Mouse (Mus musculus): Measurements from ENCODE around the gene Alg14.

The Alg14 gene

GRCm38 (mm10) chr3:121277009-121277408 is 14.6 kb upstream of the Alg14 start:
- DNase-seq (ENCODE audit: extremely low read depth, insufficient read length, low spot score) = no peak

- DNase-seq (ENCODE audit: extremely low read depth, insufficient read length, low spot score) = no peak
Observed at GRCm38 (mm10) chr3:121277557-121277956, 14.0 kb upstream of the Alg14 start.

DNA sequence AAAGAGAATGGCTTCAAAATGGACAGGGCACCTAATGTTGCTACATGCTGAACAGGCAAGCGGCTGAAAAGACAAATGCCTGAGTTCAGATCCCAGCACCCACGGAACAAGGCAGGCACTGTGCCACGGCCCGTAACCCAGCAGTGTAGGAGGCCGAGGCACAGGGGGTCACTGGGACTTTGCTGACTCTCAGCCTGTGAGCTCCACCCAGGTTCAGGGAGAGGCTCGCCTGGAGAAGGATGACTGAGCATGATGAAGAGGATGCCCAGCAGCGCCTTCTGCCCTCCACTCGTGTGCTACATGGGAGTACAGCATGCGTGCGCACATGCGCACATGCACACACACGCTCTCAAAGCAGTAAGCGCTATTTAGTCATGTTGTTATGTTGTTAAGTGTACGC is 11.9 kb upstream of the Alg14 start:
- DNase-seq (ENCODE audit: extremely low read depth, insufficient read length, low spot score) = no peak

DNA sequence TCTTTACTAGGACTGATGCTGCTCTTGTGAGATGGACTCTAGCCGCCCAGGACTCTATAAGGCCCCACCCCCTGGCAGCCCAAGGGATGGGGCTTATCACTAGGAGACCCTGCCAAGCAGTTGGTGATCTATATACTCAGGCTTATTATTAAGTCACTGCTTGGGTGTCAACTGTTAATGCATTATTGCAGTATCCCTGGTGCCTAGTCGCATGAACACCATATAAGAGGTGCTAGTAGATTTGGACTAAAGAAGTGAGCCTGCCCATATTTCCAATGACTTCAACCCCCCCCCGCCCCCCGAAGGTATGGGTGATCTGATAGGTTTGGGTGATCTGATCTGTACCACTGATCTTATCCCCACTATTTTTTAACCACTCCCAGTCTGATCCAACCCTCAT is 8.6 kb upstream of the Alg14 start, which contains the start of gene Tmem56:
TSS of gene Tmem56 (minus strand) at position 101 of the 400 bp plus-strand sequence.
- no peak for DNase-seq (ENCODE audit: extremely low read depth, insufficient read length, low spot score)

DNA sequence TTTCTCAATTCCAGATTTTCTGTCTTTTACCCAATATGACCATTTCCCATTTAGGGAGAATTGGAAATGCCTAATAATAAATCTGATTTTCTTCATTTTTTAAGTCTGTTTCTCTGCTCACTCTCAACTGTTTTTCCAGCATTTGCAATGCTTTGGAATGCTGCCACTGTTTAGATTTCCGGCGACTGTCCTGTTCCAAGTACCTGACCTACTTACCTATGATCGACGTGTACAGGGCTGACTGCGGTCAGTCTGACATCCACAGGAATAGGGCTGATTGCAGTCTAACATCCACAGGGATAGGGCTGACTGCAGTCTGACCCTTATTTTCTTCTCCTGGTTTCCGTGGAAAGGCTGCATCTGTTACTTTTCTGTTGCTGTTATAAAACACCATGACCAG is 6.4 kb upstream of the Alg14 start:
- DNase-seq (ENCODE audit: extremely low read depth, insufficient read length, low spot score) = no peak

DNA sequence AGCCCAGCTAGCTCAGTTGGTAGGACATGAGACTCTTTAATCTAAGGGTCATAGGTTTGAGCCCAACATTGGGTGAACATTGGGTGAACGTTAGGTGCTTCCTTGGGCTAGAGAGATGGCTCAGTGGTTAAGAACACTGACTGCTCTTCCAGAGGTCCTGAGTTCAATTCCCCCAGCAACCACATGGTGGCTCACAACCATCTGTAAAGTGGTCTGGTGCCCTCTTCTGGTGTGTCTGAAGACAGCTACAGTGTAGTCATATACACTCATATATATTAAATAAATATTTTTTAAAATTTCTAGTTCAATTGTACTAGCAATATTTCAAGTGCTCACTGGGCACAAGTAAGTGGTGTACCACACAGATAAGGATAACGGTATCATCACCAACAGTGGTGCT is 4.4 kb upstream of the Alg14 start:
- no peak for DNase-seq (ENCODE audit: extremely low read depth, insufficient read length, low spot score)

- DNase-seq (ENCODE audit: extremely low read depth, insufficient read length, low spot score) = no peak
Observed at GRCm38 (mm10) chr3:121290681-121291080, 892 bp upstream of the Alg14 start.

- no peak for DNase-seq (ENCODE audit: extremely low read depth, insufficient read length, low spot score)
Observed at GRCm38 (mm10) chr3:121291225-121291559, 381 bp upstream of the Alg14 start.

GRCm38 (mm10) chr3:121294200-121294599 is 2.6 kb downstream of the Alg14 start:
- no peak for DNase-seq (ENCODE audit: extremely low read depth, insufficient read length, low spot score)

- DNase-seq (ENCODE audit: extremely low read depth, insufficient read length, low spot score) = no peak
Observed at GRCm38 (mm10) chr3:121306641-121307040, 15.1 kb downstream of the Alg14 start.

DNA sequence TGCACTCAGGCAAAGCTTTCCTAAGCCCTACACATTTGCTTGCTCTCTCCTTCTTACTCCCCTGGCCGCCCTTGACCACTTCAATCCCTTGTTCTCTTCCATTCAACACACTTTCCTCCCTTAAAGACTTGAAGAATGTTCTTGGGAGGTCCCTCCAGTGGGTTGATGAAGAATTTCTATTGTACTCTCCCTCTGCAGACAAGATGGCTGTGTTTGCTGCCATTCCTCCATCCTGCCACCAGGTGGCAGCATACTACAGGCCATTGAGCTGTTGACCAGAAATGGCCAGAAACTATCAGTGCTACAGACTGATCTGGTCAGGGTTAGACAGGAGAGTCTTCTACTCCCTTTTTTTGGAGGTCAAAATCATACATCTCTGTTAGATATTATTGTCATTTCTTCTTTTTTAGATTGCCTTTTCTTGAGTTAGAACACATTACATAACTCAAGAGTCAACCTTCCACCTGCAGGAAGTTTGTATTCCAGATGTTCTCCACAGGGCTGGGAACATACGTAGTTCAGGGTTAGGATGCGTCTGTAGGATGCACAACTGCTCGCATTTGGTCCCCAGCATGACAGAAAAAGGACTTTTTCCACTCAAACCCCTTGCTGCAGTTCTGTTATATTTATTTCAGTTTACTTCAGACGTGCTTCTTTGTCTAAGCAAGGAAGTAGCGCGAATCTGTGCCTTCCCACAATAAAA is 16.1 kb downstream of the Alg14 start:
- peak; percentile 30 for DNase-seq (ENCODE audit: extremely low read depth, insufficient read length, low spot score)

GRCm38 (mm10) chr3:121308935-121309334 is 17.4 kb downstream of the Alg14 start:
- no peak for DNase-seq (ENCODE audit: extremely low read depth, insufficient read length, low spot score)

DNA sequence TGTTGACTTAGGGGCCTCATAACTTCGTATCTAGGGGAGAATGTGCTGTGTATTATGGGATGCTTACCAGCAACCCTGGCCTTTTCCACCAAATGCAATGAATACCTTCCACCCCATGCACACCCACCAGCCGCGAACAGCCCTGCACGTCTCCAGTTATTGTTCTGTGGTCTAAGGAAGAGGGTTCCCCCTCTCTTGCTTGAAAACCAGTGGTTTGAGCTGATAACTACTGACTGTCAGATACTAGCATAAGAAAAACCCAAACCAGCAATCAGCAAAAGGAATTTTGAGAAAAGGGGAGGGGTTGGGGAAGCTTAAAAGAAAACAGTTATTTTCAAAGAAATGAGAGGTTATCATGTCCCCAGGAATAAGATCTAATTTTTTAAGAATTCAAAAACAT is 17.9 kb downstream of the Alg14 start:
- no peak for DNase-seq (ENCODE audit: extremely low read depth, insufficient read length, low spot score)

GRCm38 (mm10) chr3:121309896-121310714 is 18.5 kb downstream of the Alg14 start:
- DNase-seq (ENCODE audit: extremely low read depth, insufficient read length, low spot score) = no peak

DNA sequence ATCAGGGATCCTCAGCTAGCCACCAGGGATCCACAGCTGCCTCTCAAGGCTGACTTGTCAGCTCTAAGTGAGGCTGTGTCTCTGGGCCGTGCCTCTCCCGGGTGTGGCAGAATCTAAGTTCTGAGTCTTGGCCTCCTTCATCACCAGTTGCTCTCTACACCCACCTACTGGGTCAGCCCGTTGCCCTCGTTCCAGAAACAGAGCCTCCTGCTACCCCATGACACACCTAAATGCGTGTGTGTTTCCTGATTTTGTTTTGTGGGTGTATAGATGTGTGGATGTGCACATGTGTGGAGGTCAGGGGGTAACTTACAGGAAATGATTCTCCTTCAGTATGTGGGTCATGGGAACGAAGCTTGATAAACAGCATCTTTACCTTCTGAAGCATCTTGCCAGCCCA is 20.9 kb downstream of the Alg14 start:
- no peak for DNase-seq (ENCODE audit: extremely low read depth, insufficient read length, low spot score)

DNA sequence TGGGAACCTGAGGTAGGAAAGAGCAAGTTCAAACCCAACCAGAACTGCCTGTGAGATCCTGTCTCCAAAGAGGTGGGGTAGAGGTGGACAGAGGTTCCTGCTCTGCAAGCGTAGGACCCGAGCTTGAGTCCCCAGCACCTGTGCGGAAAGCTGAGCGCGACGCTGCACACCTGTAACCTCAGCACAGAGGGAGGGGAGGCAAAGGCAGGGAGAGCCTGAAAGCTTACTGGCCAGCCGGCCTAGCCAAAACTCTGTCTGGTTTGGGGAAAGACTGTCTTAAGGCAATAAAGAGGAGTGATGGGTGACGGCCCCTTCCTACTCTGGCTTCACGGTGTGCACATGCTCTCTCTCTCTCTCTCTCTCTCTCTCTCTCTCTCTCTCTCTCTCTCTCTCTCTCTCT is 21.4 kb downstream of the Alg14 start:
- DNase-seq (ENCODE audit: extremely low read depth, insufficient read length, low spot score) = no peak

GRCm38 (mm10) chr3:121314149-121314548 is 22.6 kb downstream of the Alg14 start:
- DNase-seq (ENCODE audit: extremely low read depth, insufficient read length, low spot score) = no peak

DNA sequence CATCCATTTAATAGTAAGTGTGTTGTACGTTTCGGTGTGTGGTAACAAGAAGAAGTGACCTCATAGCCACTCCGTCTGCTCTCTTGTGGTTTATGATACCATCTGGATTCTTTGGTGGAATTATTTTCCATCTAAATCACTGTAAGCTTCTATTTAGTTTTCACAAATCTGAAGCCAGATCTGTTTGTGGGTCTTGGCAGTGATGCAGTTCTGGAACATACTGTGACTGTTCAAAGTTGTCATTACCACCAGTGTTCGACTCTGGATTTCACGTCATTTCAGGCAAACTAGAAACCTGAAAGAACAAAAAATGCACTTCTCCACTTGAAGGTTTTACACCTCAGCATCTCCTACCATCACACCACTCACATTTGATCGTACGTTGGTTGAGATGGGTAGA is 23.9 kb downstream of the Alg14 start:
- DNase-seq (ENCODE audit: extremely low read depth, insufficient read length, low spot score) = no peak

- DNase-seq (ENCODE audit: extremely low read depth, insufficient read length, low spot score) = no peak
Observed at GRCm38 (mm10) chr3:121319906-121320305, 28.3 kb downstream of the Alg14 start.

DNA sequence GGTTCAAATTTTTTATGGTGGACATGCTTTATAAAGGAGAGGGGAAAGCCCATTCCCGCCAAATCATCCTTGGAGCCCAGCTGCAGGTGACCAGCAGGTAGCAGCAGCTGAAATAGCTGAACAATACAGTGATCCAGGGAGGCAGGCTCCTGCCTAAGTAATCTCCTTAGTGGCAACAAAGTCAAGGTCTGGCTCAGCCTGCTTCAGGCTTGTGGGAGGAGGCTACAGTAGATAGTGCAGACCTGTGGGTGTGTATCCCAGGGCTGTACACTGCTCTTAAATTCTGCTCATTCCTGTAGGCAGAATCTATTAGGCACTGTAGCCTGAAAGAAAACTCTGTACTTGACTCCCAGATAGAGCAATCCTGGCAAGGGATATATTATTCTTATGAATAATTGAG is 29.3 kb downstream of the Alg14 start:
- no peak for DNase-seq (ENCODE audit: extremely low read depth, insufficient read length, low spot score)

DNA sequence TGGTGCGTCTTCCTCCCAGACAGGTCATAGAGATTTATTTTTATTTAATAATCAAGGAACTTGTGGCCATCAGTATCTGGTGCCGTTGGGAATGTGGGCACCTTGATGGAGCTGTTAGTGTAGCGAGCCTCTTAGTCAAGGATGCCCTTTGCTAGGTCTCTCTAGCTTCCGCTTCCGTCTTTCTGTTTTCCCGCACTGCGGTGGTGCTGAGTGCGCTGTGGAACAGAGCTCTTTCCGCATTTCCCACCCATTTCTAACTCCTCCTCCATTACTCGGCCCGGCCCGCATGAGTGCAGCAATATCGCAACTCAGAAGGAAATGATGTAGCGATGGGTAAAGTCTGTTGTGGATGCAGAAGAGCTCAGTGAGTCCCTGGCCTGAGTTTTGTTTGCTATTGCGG is 31.8 kb downstream of the Alg14 start:
- DNase-seq (ENCODE audit: extremely low read depth, insufficient read length, low spot score) = no peak

DNA sequence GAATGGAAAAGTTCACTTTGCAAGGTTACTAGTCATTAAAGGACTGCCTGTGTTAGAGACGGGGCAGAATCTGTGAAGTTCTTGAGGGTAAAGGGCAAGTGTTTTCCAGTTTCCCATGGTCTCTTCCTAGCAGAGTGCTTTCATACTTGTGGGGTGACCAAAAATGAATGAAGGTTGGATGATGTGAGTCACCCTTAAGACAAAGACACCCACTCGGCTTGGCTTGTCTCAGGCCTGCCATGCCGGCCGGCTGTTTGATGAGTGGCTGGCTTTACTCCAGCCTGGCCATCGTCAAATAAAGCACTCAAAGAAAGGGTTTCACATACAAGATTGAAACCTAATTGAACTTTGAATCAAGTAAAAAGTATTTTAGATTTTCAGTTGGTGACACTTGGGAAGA is 35.8 kb downstream of the Alg14 start:
- no peak for DNase-seq (ENCODE audit: extremely low read depth, insufficient read length, low spot score)

All from 3134 (cell line).